Mouse (Mus musculus) CH12.LX (cell line): ENCODE results near the gene Hgd. TPM values are rescaled to one million over a fixed set of nuclear protein-coding genes. Genes with fewer than 3 reads are reported as not detected.

Experiments
- DNase-seq: peaks from one replicate; pipeline ENCODE4 v3.0.0-alpha.2; 2013; ENCODE audit errors: extremely low read depth
- H3K27ac ChIP-seq: 2 replicates; pipeline ENCODE4 v1.5.1; 2012; ENCODE audit warnings: low read depth, mild to moderate bottlenecking, control low read depth, moderate library complexity; ENCODE audit not compliant: insufficient read depth
- H3K27me3 ChIP-seq: replicated peaks from 2 replicates; pipeline ENCODE3; 2012; ENCODE audit warnings: inconsistent platforms
- H3K36me3 ChIP-seq, 2 experiments: replicated peaks in 1 of 2; 2 replicates each; pipeline versions ENCODE3 to v1.6.1; 2012; ENCODE audit warnings: inconsistent platforms in 1 of 2, low read length in 1 of 2, mild to moderate bottlenecking in 1 of 2, mixed read lengths in 1 of 2, moderate library complexity in 1 of 2; ENCODE audit not compliant: control insufficient read depth in 1 of 2, insufficient read depth in 1 of 2
- H3K4me1 ChIP-seq, 2 experiments: 2 replicates each; pipeline ENCODE4 v1.6.1; 2012; ENCODE audit warnings: inconsistent platforms in 1 of 2, moderate library complexity in 1 of 2; ENCODE audit not compliant: insufficient read depth in 2 of 2, control insufficient read depth in 1 of 2
- H3K4me2 ChIP-seq: 2 replicates; pipeline ENCODE4 v1.6.1; 2012; ENCODE audit warnings: low read depth, mild to moderate bottlenecking, control low read depth; ENCODE audit not compliant: poor library complexity, insufficient read depth, severe bottlenecking
- H3K4me3 ChIP-seq, 3 experiments: fragments of 150-350 bp in 1 of 3; sonication (generic) in 1 of 3; replicated peaks in 1 of 3; 2 replicates each; pipeline versions ENCODE3 to v1.5.1; 2011 to 2012; ENCODE audit warnings: low read depth in 2 of 3, low read length in 2 of 3, mild to moderate bottlenecking in 2 of 3, moderate library complexity in 2 of 3, control low read depth in 1 of 3, improper control_type of control experiment in 1 of 3, inconsistent platforms in 1 of 3, mixed read lengths in 1 of 3; ENCODE audit not compliant: poor library complexity in 1 of 3
- H3K79me2 ChIP-seq: replicated peaks from 2 replicates; pipeline ENCODE4 v1.6.1; 2012; ENCODE audit warnings: mild to moderate bottlenecking, moderate library complexity; ENCODE audit not compliant: control insufficient read depth, poor library complexity, insufficient read depth, severe bottlenecking; ENCODE audit errors: extremely low read depth
- H3K9ac ChIP-seq: 2 replicates; pipeline ENCODE4 v1.6.1; 2012; ENCODE audit warnings: low read depth, mild to moderate bottlenecking, control low read depth, moderate library complexity; ENCODE audit not compliant: insufficient read depth
- H3K9me3 ChIP-seq: replicated peaks from 2 replicates; pipeline ENCODE3; 2012; ENCODE audit warnings: low read length, inconsistent platforms, mixed read lengths
- BHLHE40 ChIP-seq: IDR thresholded peaks from 2 replicates; pipeline ENCODE4 v1.6.1; 2011; ENCODE audit warnings: mild to moderate bottlenecking, low read depth, low read length, improper control_type of control experiment
- CHD2 ChIP-seq: IDR thresholded peaks from 2 replicates; pipeline ENCODE4 v1.6.1; 2011; ENCODE audit warnings: low read length, improper control_type of control experiment
- EP300 ChIP-seq: IDR thresholded peaks from 2 replicates; pipeline ENCODE4 v1.6.1; 2011; ENCODE audit warnings: low read length, improper control_type of control experiment
- IRF4 ChIP-seq: IDR thresholded peaks from 2 replicates; pipeline ENCODE4 v1.6.1; 2014; ENCODE audit warnings: low read depth, mild to moderate bottlenecking, inconsistent platforms, low read length, improper control_type of control experiment
- JUND ChIP-seq: conservative IDR thresholded peaks from 2 replicates; pipeline ENCODE4 v1.6.1; 2011; ENCODE audit warnings: low read depth, low read length, improper control_type of control experiment
- MEF2A ChIP-seq: IDR thresholded peaks from 2 replicates; pipeline ENCODE4 v1.6.1; 2014; ENCODE audit warnings: low read depth, mild to moderate bottlenecking, inconsistent platforms, low read length, improper control_type of control experiment, borderline replicate concordance
- MXI1 ChIP-seq: IDR thresholded peaks from 2 replicates; pipeline ENCODE4 v1.6.1; 2011; ENCODE audit warnings: mild to moderate bottlenecking, low read depth, low read length, improper control_type of control experiment
- MYC ChIP-seq: IDR thresholded peaks from 2 replicates; pipeline ENCODE4 v1.6.1; 2011; ENCODE audit warnings: low read depth, mild to moderate bottlenecking, improper control_type of control experiment, low read length
- NELFE ChIP-seq: IDR thresholded peaks from 2 replicates; pipeline ENCODE4 v1.6.1; 2011; ENCODE audit warnings: low read depth, low read length, improper control_type of control experiment
- NRF1 ChIP-seq: IDR thresholded peaks from 2 replicates; pipeline ENCODE4 v1.6.1; 2014; ENCODE audit warnings: low read depth, mild to moderate bottlenecking, inconsistent platforms, low read length, improper control_type of control experiment, moderate library complexity
- PAX5 ChIP-seq: IDR thresholded peaks from 2 replicates; pipeline ENCODE4 v1.6.1; 2012; ENCODE audit warnings: low read length, inconsistent platforms, mixed read lengths
- POLR2A ChIP-seq: IDR thresholded peaks from 2 replicates; pipeline ENCODE4 v1.6.1; 2011; ENCODE audit warnings: low read depth, mild to moderate bottlenecking, improper control_type of control experiment, low read length
- RAD21 ChIP-seq: IDR thresholded peaks from 2 replicates; pipeline ENCODE4 v1.6.1; 2011; ENCODE audit warnings: low read depth, mild to moderate bottlenecking, low read length, improper control_type of control experiment, moderate library complexity
- RCOR1 ChIP-seq: conservative IDR thresholded peaks from 2 replicates; pipeline ENCODE4 v1.6.1; 2012; ENCODE audit warnings: low read depth, mild to moderate bottlenecking, inconsistent platforms, low read length, improper control_type of control experiment
- TBP ChIP-seq: conservative IDR thresholded peaks from 2 replicates; pipeline ENCODE4 v1.6.1; 2011; ENCODE audit warnings: low read depth, low read length, improper control_type of control experiment
- TCF12 ChIP-seq: IDR thresholded peaks from 2 replicates; pipeline ENCODE4 v1.6.1; 2014; ENCODE audit warnings: low read depth, mild to moderate bottlenecking, inconsistent platforms, low read length, improper control_type of control experiment
- UBTF ChIP-seq: IDR thresholded peaks from 2 replicates; pipeline ENCODE4 v1.6.1; 2012; ENCODE audit warnings: low read depth, mild to moderate bottlenecking, inconsistent platforms, low read length, improper control_type of control experiment, moderate library complexity
- USF2 ChIP-seq: conservative IDR thresholded peaks from 2 replicates; pipeline ENCODE4 v1.6.1; 2011; ENCODE audit warnings: low read depth, low read length, improper control_type of control experiment
- ZNF384 ChIP-seq: IDR thresholded peaks from 2 replicates; pipeline ENCODE4 v1.6.1; 2012; ENCODE audit warnings: low read depth, low read length, improper control_type of control experiment, inconsistent platforms
- dilution Hi-C: fragments of 300-500 bp; cut with MboI; formaldehyde crosslinking; loops from 2 replicates; pipeline ENCODE4 v1.14.3; 2020; ENCODE audit warnings: low sequenced_read_pairs; ENCODE audit not compliant: extremely low pct_unique_long_range_greater_than_20kb, extremely low pct_ligation_motif_present
- in situ Hi-C: fragments of 300-500 bp; cut with MboI; formaldehyde crosslinking; loops from 3 replicates; pipeline ENCODE4 v1.14.3; 2019; ENCODE audit warnings: low sequenced_read_pairs, low pct_ligation_motif_present, low pct_unique_long_range_greater_than_20kb, mixed read lengths
- polyA plus RNA-seq: library from polyadenylated mRNA; unstranded; fragments of >175 nt; gene quantifications from 2 replicates; pipeline ENCODE4 v1.2.1, GENCODE M21; 2012; ENCODE audit warnings: low read depth; ENCODE audit not compliant: insufficient read length
- total RNA-seq, 2 experiments: library from RNA; depleted of rRNA; stranded (reverse); fragments of 300-350 nt in 1 of 2; fragments of >200 nt in 1 of 2; gene quantifications; 2 replicates each; pipeline ENCODE4 v1.2.3; 2012 to 2014

The Hgd gene
- total and polyA plus RNA-seq, 3 experiments = not detected

GRCm38 (mm10) chr16:37584218-37585035 is 4.5 kb downstream of the Hgd start:
- no peak overlapping the region for H3K4me3 ChIP-seq
- no peak for DNase-seq
- no peak overlapping the region for H3K9ac ChIP-seq
- dilution Hi-C loops = no loop called here
- no peak overlapping the region for H3K4me2 ChIP-seq
- no peaks in the 10 kb centered on the region for H3K9me3 ChIP-seq
- no peaks in the 10 kb centered on the region for H3K79me2 ChIP-seq
- no peaks in the 10 kb centered on the region for H3K36me3 ChIP-seq
- in situ Hi-C loops = no loop called here
- H3K4me1 ChIP-seq = no peaks in the 10 kb centered on the region
- H3K27me3 ChIP-seq = no peaks in the 10 kb centered on the region
- TF ChIP-seq RAD21 = no peak
- TF ChIP-seq, all 38 proteins: peak for 0
- H3K27ac ChIP-seq = no peak overlapping the region

GRCm38 (mm10) chr16:37585129-37585563 is 5.2 kb downstream of the Hgd start:
- no peak for DNase-seq
- Histone ChIP-seq H3K79me2 (no peaks in the 10 kb centered on the region), H3K4me1 (no peaks in the 10 kb centered on the region), H3K4me2 (no peak overlapping the region), H3K4me3 (no peak overlapping the region), H3K9me3 (no peaks in the 10 kb centered on the region), H3K36me3 (no peaks in the 10 kb centered on the region), H3K27ac (no peak overlapping the region), H3K27me3 (no peaks in the 10 kb centered on the region)
- in situ Hi-C loops (no loop called here), dilution Hi-C loops (no loop called here)
- TF ChIP-seq NRF1 = no peak
- no peak for TF ChIP-seq EP300
- no peak for TF ChIP-seq RAD21
- TF ChIP-seq ZNF384 = no peak
- no peak for TF ChIP-seq MEF2A
- TF ChIP-seq BHLHE40 = no peak
- no peak for TF ChIP-seq UBTF
- no peak for TF ChIP-seq NELFE
- TF ChIP-seq MXI1 = no peak
- TF ChIP-seq IRF4 = no peak
- no peak for TF ChIP-seq MYC
- no peak for TF ChIP-seq TBP
- no peak for TF ChIP-seq CHD2
- TF ChIP-seq TCF12 = no peak
- TF ChIP-seq USF2 = no peak
- no peak for TF ChIP-seq JUND
- no peak for TF ChIP-seq PAX5
- TF ChIP-seq RCOR1 = no peak
- TF ChIP-seq POLR2A = no peak
- TF ChIP-seq, all 38 proteins: peak for 0
- no peak overlapping the region for H3K9ac ChIP-seq
